Mouse (Mus musculus) forebrain, embryonic 14.5 days (tissue): ENCODE measurements around the gene Ptgs2. TPM values are rescaled to one million over a fixed set of nuclear protein-coding genes. Genes with fewer than 3 reads are reported as not detected.

Experiments used
- ATAC-seq: fragments of 200-750 bp; cut with Nextera tagmentation; 2 replicates; pipeline ENCODE4 v1.8.0; 2017; ENCODE audit warnings: mild to moderate bottlenecking, moderate library complexity
- DNase-seq: peaks from one replicate; pipeline ENCODE4 v3.0.0-alpha.2; 2015; ENCODE audit warnings: low spot score
- H3K27ac ChIP-seq: fragments of 300-500 bp; sonication (generic); 2 replicates; pipeline ENCODE4 v1.5.1; 2014; ENCODE audit warnings: low read depth, mild to moderate bottlenecking, control low read depth, low read length, moderate library complexity
- H3K27me3 ChIP-seq: fragments of 300-500 bp; sonication (generic); replicated peaks from 2 replicates; pipeline ENCODE4 v1.6.1; 2014; ENCODE audit warnings: low read length, control low read depth, mixed read lengths; ENCODE audit not compliant: control insufficient read depth, insufficient read depth
- H3K36me3 ChIP-seq: fragments of 300-500 bp; sonication (generic); 2 replicates; pipeline ENCODE4 v1.6.1; 2014; ENCODE audit warnings: low read length, control low read depth; ENCODE audit not compliant: control insufficient read depth, insufficient read depth
- H3K4me1 ChIP-seq: fragments of 300-500 bp; sonication (generic); 2 replicates; pipeline ENCODE4 v1.6.1; 2014; ENCODE audit warnings: antibody characterized with exemption, low read length, control low read depth; ENCODE audit not compliant: control insufficient read depth, insufficient read depth
- H3K4me2 ChIP-seq: fragments of 300-500 bp; sonication (generic); 2 replicates; pipeline ENCODE4 v1.6.1; 2014; ENCODE audit warnings: mild to moderate bottlenecking, control low read depth, low read length
- H3K4me3 ChIP-seq: fragments of 300-500 bp; sonication (generic); 2 replicates; pipeline ENCODE4 v1.5.1; 2014; ENCODE audit warnings: low read depth, low read length, control low read depth
- H3K9ac ChIP-seq: fragments of 300-500 bp; sonication (generic); 2 replicates; pipeline ENCODE4 v1.6.1; 2014; ENCODE audit warnings: mild to moderate bottlenecking, low read length, control low read depth, moderate library complexity
- H3K9me3 ChIP-seq: fragments of 300-500 bp; sonication (generic); replicated peaks from 2 replicates; pipeline ENCODE4 v1.6.1; 2016; ENCODE audit warnings: low read length, control low read depth, mixed read lengths; ENCODE audit not compliant: control insufficient read depth
- WGBS: fragments of 180-500 bp; shearing (Covaris S2); extraction: QIAGEN DNeasy Blood & Tissue Kit; methylation state at CpG from one replicate; pipeline ENCODE4 v1.1.7; 2014; 5-methylcytosine and 5-hydroxymethylcytosine counted together
- polyA plus RNA-seq: library from polyadenylated mRNA; unstranded; fragments of >200 nt; fragmentation: Nextera tagmentation; extraction: Ambion mirVana; gene quantifications from 2 replicates; pipeline ENCODE4 v1.2.1, GENCODE M21; 2014

Gene Ptgs2
- polyA plus RNA-seq, 1 experiment from 2014 or later = not detected

GRCm38 (mm10) chr1:150099374-150099773 lies 457 bp upstream of the Ptgs2 start:
- WGBS = 2% methylated on average over 9 of the region's 9 CpGs
- ATAC-seq (no peak; the same call in 1 of the 2 replicates), DNase-seq (peak; percentile 2)

GRCm38 (mm10) chr1:150104228-150104720 lies 4.4 kb downstream of the Ptgs2 start:
- no peak overlapping the region for H3K9ac ChIP-seq
- H3K36me3 ChIP-seq = no peaks in the 10 kb centered on the region
- H3K4me1 ChIP-seq = peaks cover 6% of the 10 kb centered on the region; the same call in 1 of the 2 replicates
- H3K4me2 ChIP-seq = no peak overlapping the region
- no peaks in the 10 kb centered on the region for H3K9me3 ChIP-seq
- ATAC-seq = no peak
- H3K27me3 ChIP-seq = no peaks in the 10 kb centered on the region
- no peak for DNase-seq
- no peak overlapping the region for H3K4me3 ChIP-seq
- 89% methylated on average over 6 of the region's 6 CpGs for WGBS
- no peak overlapping the region for H3K27ac ChIP-seq

More at GRCm38 (mm10) chr1:150099374-150099773, 457 bp upstream of the Ptgs2 start:
- H3K27me3 ChIP-seq = no peaks in the 10 kb centered on the region
- H3K4me1 ChIP-seq = peaks cover 6% of the 10 kb centered on the region; the same call in 1 of the 2 replicates
- H3K27ac ChIP-seq = no peak overlapping the region
- H3K9me3 ChIP-seq = no peaks in the 10 kb centered on the region
- H3K4me3 ChIP-seq = peak overlapping the region; percentile 42
- H3K36me3 ChIP-seq = no peaks in the 10 kb centered on the region
- H3K9ac ChIP-seq = peak overlapping the region; percentile 53
- peak overlapping the region; percentile 82 for H3K4me2 ChIP-seq

GRCm38 (mm10) chr1:150106736-150107135 lies 6.9 kb downstream of the Ptgs2 start:
- no peaks in the 10 kb centered on the region for H3K36me3 ChIP-seq
- H3K4me3 ChIP-seq = no peak overlapping the region
- ATAC-seq = no peak
- no peak for DNase-seq
- no peaks in the 10 kb centered on the region for H3K9me3 ChIP-seq
- no peak overlapping the region for H3K9ac ChIP-seq
- WGBS = 88% methylated on average over 7 of the region's 7 CpGs
- H3K27ac ChIP-seq = no peak overlapping the region
- H3K4me1 ChIP-seq = no peaks in the 10 kb centered on the region
- H3K4me2 ChIP-seq = no peak overlapping the region
- no peaks in the 10 kb centered on the region for H3K27me3 ChIP-seq

GRCm38 (mm10) chr1:150109591-150109990 lies 9.8 kb downstream of the Ptgs2 start:
- no peak overlapping the region for H3K27ac ChIP-seq
- no peaks in the 10 kb centered on the region for H3K9me3 ChIP-seq
- DNase-seq (no peak), ATAC-seq (no peak)
- no peak overlapping the region for H3K9ac ChIP-seq
- 79% methylated on average over 2 of the region's 2 CpGs for WGBS
- H3K4me3 ChIP-seq = no peak overlapping the region
- H3K27me3 ChIP-seq = no peaks in the 10 kb centered on the region
- H3K36me3 ChIP-seq = no peaks in the 10 kb centered on the region
- no peaks in the 10 kb centered on the region for H3K4me1 ChIP-seq
- no peak overlapping the region for H3K4me2 ChIP-seq

GRCm38 (mm10) chr1:150115352-150115751 lies 15.5 kb downstream of the Ptgs2 start:
- Histone ChIP-seq H3K36me3 (no peaks in the 10 kb centered on the region), H3K9ac (no peak overlapping the region), H3K27ac (no peak overlapping the region), H3K9me3 (no peaks in the 10 kb centered on the region), H3K4me1 (no peaks in the 10 kb centered on the region), H3K4me3 (no peak overlapping the region), H3K4me2 (no peak overlapping the region), H3K27me3 (no peaks in the 10 kb centered on the region)
- ATAC-seq (peak; percentile 83), DNase-seq (peak; percentile 26)
- WGBS = 28% methylated on average over 7 of the region's 7 CpGs

- H3K4me1 ChIP-seq = no peaks in the 10 kb centered on the region
- 87% methylated on average over 5 of the region's 5 CpGs for WGBS
- no peak for ATAC-seq
Observed at GRCm38 (mm10) chr1:150118352-150118751, 18.5 kb downstream of the Ptgs2 start.

GRCm38 (mm10) chr1:150125568-150125967 lies 25.7 kb downstream of the Ptgs2 start:
- DNase-seq = no peak
- Histone ChIP-seq H3K4me2 (no peak overlapping the region), H3K4me1 (no peaks in the 10 kb centered on the region), H3K36me3 (no peaks in the 10 kb centered on the region), H3K4me3 (no peak overlapping the region), H3K9ac (no peak overlapping the region), H3K27me3 (no peaks in the 10 kb centered on the region), H3K9me3 (no peaks in the 10 kb centered on the region), H3K27ac (no peak overlapping the region)
- WGBS = 94% methylated on average over 2 of the region's 2 CpGs
- ATAC-seq = no peak

More at GRCm38 (mm10) chr1:150118352-150118751, 18.5 kb downstream of the Ptgs2 start:
- no peaks in the 10 kb centered on the region for H3K9me3 ChIP-seq
- no peak overlapping the region for H3K4me2 ChIP-seq
- H3K9ac ChIP-seq = no peak overlapping the region
- H3K4me3 ChIP-seq = no peak overlapping the region
- no peaks in the 10 kb centered on the region for H3K36me3 ChIP-seq
- DNase-seq = no peak
- H3K27me3 ChIP-seq = no peaks in the 10 kb centered on the region
- no peak overlapping the region for H3K27ac ChIP-seq

GRCm38 (mm10) chr1:150130070-150130469 lies 30.2 kb downstream of the Ptgs2 start:
- H3K4me2 ChIP-seq = no peak overlapping the region
- no peak overlapping the region for H3K4me3 ChIP-seq
- no peaks in the 10 kb centered on the region for H3K27me3 ChIP-seq
- no peaks in the 10 kb centered on the region for H3K4me1 ChIP-seq
- no peak for DNase-seq
- 78% methylated on average over 6 of the region's 6 CpGs for WGBS
- H3K27ac ChIP-seq = no peak overlapping the region
- H3K9ac ChIP-seq = no peak overlapping the region
- no peaks in the 10 kb centered on the region for H3K36me3 ChIP-seq
- no peaks in the 10 kb centered on the region for H3K9me3 ChIP-seq
- ATAC-seq = no peak

- no peak overlapping the region for H3K4me2 ChIP-seq
- ATAC-seq (no peak), DNase-seq (no peak)
- no peak overlapping the region for H3K9ac ChIP-seq
- H3K27ac ChIP-seq = no peak overlapping the region
- no peaks in the 10 kb centered on the region for H3K4me1 ChIP-seq
- WGBS = 77% methylated on average over 5 of the region's 5 CpGs
- no peaks in the 10 kb centered on the region for H3K36me3 ChIP-seq
- no peaks in the 10 kb centered on the region for H3K9me3 ChIP-seq
- H3K4me3 ChIP-seq = no peak overlapping the region
- no peaks in the 10 kb centered on the region for H3K27me3 ChIP-seq
Observed at GRCm38 (mm10) chr1:150130586-150131275, 30.9 kb downstream of the Ptgs2 start.
